Mouse (Mus musculus): Measurements from ENCODE around the gene Sema4b.

- TF ChIP-seq EP300 (IDR thresholded peaks at IDR 0.05; ENCODE audit: low read depth) (peak; percentile 77), CTCF (IDR thresholded peaks at IDR 0.05; ENCODE audit: low read depth) (no peak)
These were observed 25.7 kb upstream of the Sema4b start for GRCm38 (mm10) chr7:80160945-80161306.

Measured in heart, postnatal 0 days (tissue).